Mouse (Mus musculus): ENCODE measurements around the gene Cep250.

- TF ChIP-seq CTCF (IDR thresholded peaks at IDR 0.05; ENCODE audit: control insufficient read depth, insufficient read depth, low read length) (no peak), POLR2A (IDR thresholded peaks at IDR 0.05; ENCODE audit: borderline replicate concordance, control insufficient read depth, low read depth, low read length) (no peak)
Measured at GRCm38 (mm10) chr2:156042903-156043302, 86.6 kb downstream of the Cep250 start.
